Mouse (Mus musculus) CH12.LX (cell line): ENCODE measurements at regions not wholly inside any gene's neighbourhood (a gene's known extent, or its start where the extent isn't known, plus 50 kb on each side); places are given as distances from the start of the nearest gene placed in this dataset.

ENCODE experiments used
- CTCF ChIP-seq, 2 experiments: IDR thresholded peaks in 1 of 2; conservative IDR thresholded peaks in 1 of 2; 2 replicates each; pipeline ENCODE4 v1.5.1; 2011 to 2012; ENCODE audit warnings: low read depth in 2 of 2, low read length in 2 of 2, improper control_type of control experiment in 1 of 2, inconsistent platforms in 1 of 2, mild to moderate bottlenecking in 1 of 2, moderate library complexity in 1 of 2
- E2F4 ChIP-seq: IDR thresholded peaks from 2 replicates; pipeline ENCODE4 v1.6.1; 2011; ENCODE audit warnings: low read depth, low read length, improper control_type of control experiment; ENCODE audit not compliant: insufficient replicate concordance
- ELF1 ChIP-seq: IDR thresholded peaks from 2 replicates; pipeline ENCODE4 v1.6.1; 2014; ENCODE audit warnings: low read depth, mild to moderate bottlenecking, inconsistent platforms, low read length, improper control_type of control experiment
- GABPA ChIP-seq: IDR thresholded peaks from 2 replicates; pipeline ENCODE4 v1.6.1; 2012; ENCODE audit warnings: low read depth, low read length, improper control_type of control experiment, inconsistent platforms; ENCODE audit not compliant: insufficient replicate concordance
- HCFC1 ChIP-seq: IDR thresholded peaks from 2 replicates; pipeline ENCODE4 v1.6.1; 2012; ENCODE audit warnings: low read depth, mild to moderate bottlenecking, inconsistent platforms, low read length, improper control_type of control experiment
- MAX ChIP-seq: IDR thresholded peaks from 2 replicates; pipeline ENCODE4 v1.6.1; 2011; ENCODE audit warnings: low read length, improper control_type of control experiment
- POLR2A ChIP-seq: IDR thresholded peaks from 2 replicates; pipeline ENCODE4 v1.6.1; 2011; ENCODE audit warnings: low read depth, mild to moderate bottlenecking, improper control_type of control experiment, low read length
- SIN3A ChIP-seq: IDR thresholded peaks from 2 replicates; pipeline ENCODE4 v1.6.1; 2012; ENCODE audit warnings: low read length, improper control_type of control experiment, inconsistent platforms
- UBTF ChIP-seq: IDR thresholded peaks from 2 replicates; pipeline ENCODE4 v1.6.1; 2012; ENCODE audit warnings: low read depth, mild to moderate bottlenecking, inconsistent platforms, low read length, improper control_type of control experiment, moderate library complexity

DNA sequence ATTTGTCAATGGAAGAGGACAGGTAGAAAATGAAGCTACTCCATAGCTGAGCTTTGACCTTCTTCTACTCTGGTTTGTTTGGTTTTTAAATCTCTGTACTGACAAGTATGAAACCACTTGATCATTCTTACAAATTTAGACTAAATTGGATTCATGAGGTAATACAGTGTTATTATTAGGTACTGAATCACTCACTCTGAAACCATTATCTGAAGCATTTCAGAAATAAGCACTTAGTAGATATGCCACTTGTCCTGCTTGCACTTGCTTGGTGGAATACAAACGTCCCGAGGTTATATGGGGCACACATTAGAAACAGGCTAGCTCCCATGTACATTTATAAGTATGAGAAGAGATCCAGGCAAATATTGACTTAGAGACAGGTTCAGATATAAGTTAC, 319.2 kb upstream of the Chrm2 start:
- TF ChIP-seq HCFC1 (no peak), CTCF (conservative IDR thresholded peaks at IDR 0.05 in 1 of 2, IDR thresholded peaks at IDR 0.05 in 1 of 2; ENCODE audit: low read depth in 2 of 2, low read length in 2 of 2) (no peak), UBTF (no peak), MAX (no peak), GABPA (no peak), POLR2A (no peak), SIN3A (no peak), ELF1 (no peak), E2F4 (no peak)
